Mouse (Mus musculus): ENCODE data around the gene Rbfox3. TPM values are rescaled to one million over a fixed set of nuclear protein-coding genes. Genes with fewer than 3 reads are reported as not detected.
A peak's percentile ranks its signal among the peaks of the same experiment; 100 is the strongest.

Rbfox3 gene
- polyA plus RNA-seq, 1 experiment from 2014 or later: 0.37 TPM

- ATAC-seq (ENCODE audit: low FRiP score, low TSS enrichment): no peak
- no peak overlapping the region for H3K9ac ChIP-seq (ENCODE audit: low read depth, low read length)
- H3K9me3 ChIP-seq (ENCODE audit: control insufficient read depth, low read length): peaks cover 3% of the 10 kb centered on the region; the same call in 1 of the 2 replicates
- no peak overlapping the region for H3K4me3 ChIP-seq (ENCODE audit: low read length)
- H3K27ac ChIP-seq (ENCODE audit: low read depth, low read length): no peak overlapping the region
- H3K27me3 ChIP-seq (ENCODE audit: control insufficient read depth, insufficient read depth, low read length): no peaks in the 10 kb centered on the region
- 11% methylated on average over 5 of the region's 5 CpGs for WGBS
- H3K36me3 ChIP-seq (ENCODE audit: control insufficient read depth, insufficient read depth, low read length): no peaks in the 10 kb centered on the region
- H3K4me2 ChIP-seq (replicated peaks; ENCODE audit: low read depth, low read length): no peak overlapping the region
- no peaks in the 10 kb centered on the region for H3K4me1 ChIP-seq (ENCODE audit: control insufficient read depth, insufficient read depth, low read length)
Measured at GRCm38 (mm10) chr11:118927081-118927480, 15.7 kb upstream of the Rbfox3 start.

GRCm38 (mm10) chr11:118921852-118922251, 10.5 kb upstream of the Rbfox3 start:
- ATAC-seq (ENCODE audit: low FRiP score, low TSS enrichment): no peak
- no peak overlapping the region for H3K4me2 ChIP-seq (replicated peaks; ENCODE audit: low read depth, low read length)
- H3K27me3 ChIP-seq (ENCODE audit: control insufficient read depth, insufficient read depth, low read length): no peaks in the 10 kb centered on the region; the same call in 1 of the 2 replicates
- no peaks in the 10 kb centered on the region for H3K36me3 ChIP-seq (ENCODE audit: control insufficient read depth, insufficient read depth, low read length)
- H3K9me3 ChIP-seq (ENCODE audit: control insufficient read depth, low read length): no peaks in the 10 kb centered on the region
- no peaks in the 10 kb centered on the region for H3K4me1 ChIP-seq (ENCODE audit: control insufficient read depth, insufficient read depth, low read length)
- no peak overlapping the region for H3K27ac ChIP-seq (ENCODE audit: low read depth, low read length)
- WGBS: 88% methylated on average over 6 of the region's 6 CpGs
- H3K4me3 ChIP-seq (ENCODE audit: low read length): no peak overlapping the region
- no peak overlapping the region for H3K9ac ChIP-seq (ENCODE audit: low read depth, low read length)

DNA sequence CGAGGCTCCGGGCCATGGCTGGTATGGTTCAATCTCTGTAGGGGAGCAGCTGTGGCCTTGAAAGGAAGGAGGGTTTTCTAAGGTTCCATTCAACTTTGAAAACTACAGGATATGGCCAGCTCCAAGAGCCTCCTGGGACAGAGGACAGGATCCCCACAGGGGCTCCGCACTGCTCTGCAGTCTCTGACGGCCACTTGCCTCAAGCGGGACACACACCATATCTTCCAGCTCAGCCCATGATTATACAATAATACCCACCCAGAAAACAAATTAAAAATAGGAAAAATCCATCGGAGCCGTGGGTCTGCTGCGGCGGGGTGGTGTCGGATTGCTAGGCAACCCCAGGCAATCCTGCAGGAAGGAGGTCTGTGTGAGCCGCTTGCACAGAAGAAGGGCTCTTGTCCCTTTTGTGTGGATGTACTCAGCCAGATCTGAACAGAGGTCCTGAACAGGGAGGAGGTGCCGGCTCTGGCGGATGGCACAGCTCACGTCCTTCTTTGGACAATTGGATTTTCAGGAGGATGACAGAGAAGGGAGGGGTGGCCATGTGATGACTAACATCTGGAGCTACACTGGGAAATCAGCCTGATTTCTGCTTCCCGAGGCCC, 5.1 kb upstream of the Rbfox3 start:
- Histone ChIP-seq H3K27me3 (ENCODE audit: control insufficient read depth, insufficient read depth, low read length) (peaks cover 3% of the 10 kb centered on the region), H3K4me3 (ENCODE audit: low read length) (no peak overlapping the region), H3K9me3 (ENCODE audit: control insufficient read depth, low read length) (no peaks in the 10 kb centered on the region), H3K4me2 (replicated peaks; ENCODE audit: low read depth, low read length) (no peak overlapping the region), H3K36me3 (ENCODE audit: control insufficient read depth, insufficient read depth, low read length) (no peaks in the 10 kb centered on the region), H3K9ac (ENCODE audit: low read depth, low read length) (no peak overlapping the region), H3K27ac (ENCODE audit: low read depth, low read length) (no peak overlapping the region), H3K4me1 (ENCODE audit: control insufficient read depth, insufficient read depth, low read length) (no peaks in the 10 kb centered on the region)
- WGBS: 31% methylated on average over 15 of the region's 15 CpGs
- ATAC-seq (ENCODE audit: low FRiP score, low TSS enrichment): no peak

DNA sequence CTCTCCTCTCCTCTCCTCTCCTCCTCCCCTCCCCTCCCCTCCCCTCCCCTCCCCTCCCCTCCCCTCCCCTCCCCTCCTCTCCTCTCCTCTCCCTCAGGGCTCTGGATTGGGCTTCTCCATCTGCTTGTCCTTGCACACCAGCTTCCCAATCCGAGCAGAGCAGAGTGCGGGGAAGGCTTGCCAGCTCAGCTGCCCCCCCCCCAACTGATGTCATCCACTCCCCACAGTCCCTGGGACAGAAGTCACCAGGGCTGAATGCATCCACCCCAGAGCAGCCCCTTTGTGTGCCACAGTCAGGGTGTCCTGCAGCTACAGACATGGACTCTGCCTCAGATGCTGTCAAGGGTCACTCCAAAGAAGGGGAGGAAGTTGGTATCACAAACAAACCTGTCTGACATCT, 4.5 kb upstream of the Rbfox3 start:
- 100% methylated on average over 1 of the region's 2 CpGs for WGBS
- Histone ChIP-seq H3K27ac (ENCODE audit: low read depth, low read length) (no peak overlapping the region), H3K27me3 (ENCODE audit: control insufficient read depth, insufficient read depth, low read length) (peaks cover 9% of the 10 kb centered on the region), H3K4me3 (ENCODE audit: low read length) (no peak overlapping the region), H3K9ac (ENCODE audit: low read depth, low read length) (no peak overlapping the region), H3K4me2 (replicated peaks; ENCODE audit: low read depth, low read length) (no peak overlapping the region), H3K4me1 (ENCODE audit: control insufficient read depth, insufficient read depth, low read length) (no peaks in the 10 kb centered on the region), H3K36me3 (ENCODE audit: control insufficient read depth, insufficient read depth, low read length) (no peaks in the 10 kb centered on the region), H3K9me3 (ENCODE audit: control insufficient read depth, low read length) (no peaks in the 10 kb centered on the region)
- no peak for ATAC-seq (ENCODE audit: low FRiP score, low TSS enrichment)

- no peak overlapping the region for H3K9ac ChIP-seq (ENCODE audit: low read depth, low read length)
- H3K4me3 ChIP-seq (ENCODE audit: low read length): no peak overlapping the region
- ATAC-seq (ENCODE audit: low FRiP score, low TSS enrichment): no peak
- WGBS: 54% methylated on average over 6 of the region's 6 CpGs
- H3K4me1 ChIP-seq (ENCODE audit: control insufficient read depth, insufficient read depth, low read length): 0 out of 2 replicates have a peak, but pooled peaks cover 8% of the 10 kb centered on the region
- no peak overlapping the region for H3K27ac ChIP-seq (ENCODE audit: low read depth, low read length)
- no peaks in the 10 kb centered on the region for H3K9me3 ChIP-seq (ENCODE audit: control insufficient read depth, low read length)
- H3K4me2 ChIP-seq (replicated peaks; ENCODE audit: low read depth, low read length): no peak overlapping the region
- peaks cover 41% of the 10 kb centered on the region for H3K27me3 ChIP-seq (ENCODE audit: control insufficient read depth, insufficient read depth, low read length)
- H3K36me3 ChIP-seq (ENCODE audit: control insufficient read depth, insufficient read depth, low read length): no peaks in the 10 kb centered on the region
Measured at GRCm38 (mm10) chr11:118912686-118913085, 1.3 kb upstream of the Rbfox3 start.

DNA sequence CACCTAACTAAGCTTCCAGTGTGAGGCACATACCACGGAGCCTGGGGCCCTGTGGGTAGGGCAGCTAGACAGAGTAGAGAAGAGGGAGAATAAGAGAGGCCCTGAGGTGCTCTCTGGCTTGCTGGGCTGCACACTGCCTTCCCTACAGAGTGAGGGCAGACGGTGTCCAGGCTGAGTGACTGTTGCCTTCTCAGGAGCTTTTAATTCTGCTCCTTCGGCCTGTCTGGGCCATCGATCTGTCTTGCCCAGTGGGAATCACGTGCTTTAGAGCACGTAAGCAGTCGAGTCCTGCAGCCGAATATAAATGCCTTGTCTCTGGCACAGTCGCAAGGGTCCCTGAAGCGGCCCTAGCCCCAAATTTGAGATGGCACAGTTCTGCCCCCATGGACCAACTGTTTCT, 641 bp downstream of the Rbfox3 start:
- H3K9ac ChIP-seq (ENCODE audit: low read depth, low read length): no peak overlapping the region
- H3K4me1 ChIP-seq (ENCODE audit: control insufficient read depth, insufficient read depth, low read length): 0 out of 2 replicates have a peak, but pooled peaks cover 9% of the 10 kb centered on the region
- no peak overlapping the region for H3K27ac ChIP-seq (ENCODE audit: low read depth, low read length)
- no peak overlapping the region for H3K4me2 ChIP-seq (replicated peaks; ENCODE audit: low read depth, low read length)
- 85% methylated on average over 10 of the region's 10 CpGs for WGBS
- peaks cover 60% of the 10 kb centered on the region for H3K27me3 ChIP-seq (ENCODE audit: control insufficient read depth, insufficient read depth, low read length)
- no peak overlapping the region for H3K4me3 ChIP-seq (ENCODE audit: low read length)
- no peaks in the 10 kb centered on the region for H3K36me3 ChIP-seq (ENCODE audit: control insufficient read depth, insufficient read depth, low read length)
- H3K9me3 ChIP-seq (ENCODE audit: control insufficient read depth, low read length): no peaks in the 10 kb centered on the region
- no peak for ATAC-seq (ENCODE audit: low FRiP score, low TSS enrichment)

DNA sequence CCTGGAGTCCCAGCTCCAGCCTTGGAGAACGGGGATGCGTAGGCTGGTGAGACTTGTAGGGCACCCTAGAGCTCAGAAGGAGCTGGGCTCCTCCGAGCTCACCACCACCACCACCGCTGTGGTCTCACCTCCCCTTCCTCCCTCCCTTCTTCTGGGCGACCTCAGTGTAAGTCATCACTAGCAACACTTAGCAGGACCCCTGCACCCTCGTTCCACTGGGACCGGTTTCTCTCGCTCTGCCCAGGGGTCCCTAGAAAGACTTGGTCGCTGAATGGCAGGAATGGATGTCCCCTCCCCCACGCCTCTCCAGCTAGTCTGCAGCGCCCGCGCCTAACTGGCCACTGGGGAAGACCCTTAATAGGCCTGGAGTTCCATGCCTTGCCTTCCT, 1.6 kb downstream of the Rbfox3 start:
- peak; percentile 38; the same call in 1 of the 2 replicates for ATAC-seq (ENCODE audit: low FRiP score, low TSS enrichment)
- Histone ChIP-seq H3K9ac (ENCODE audit: low read depth, low read length) (no peak overlapping the region), H3K27ac (ENCODE audit: low read depth, low read length) (no peak overlapping the region), H3K9me3 (ENCODE audit: control insufficient read depth, low read length) (no peaks in the 10 kb centered on the region), H3K4me3 (ENCODE audit: low read length) (peak overlapping the region; percentile 46), H3K4me2 (replicated peaks; ENCODE audit: low read depth, low read length) (peak overlapping the region; percentile 81), H3K27me3 (ENCODE audit: control insufficient read depth, insufficient read depth, low read length) (peaks cover 66% of the 10 kb centered on the region), H3K4me1 (ENCODE audit: control insufficient read depth, insufficient read depth, low read length) (0 out of 2 replicates have a peak, but pooled peaks cover 9% of the 10 kb centered on the region), H3K36me3 (ENCODE audit: control insufficient read depth, insufficient read depth, low read length) (no peaks in the 10 kb centered on the region)
- under 1% methylated on average over 13 of the region's 13 CpGs for WGBS

- 0 out of 2 replicates have a peak, but pooled peaks have one; percentile 24 for ATAC-seq (ENCODE audit: low FRiP score, low TSS enrichment)
- Histone ChIP-seq H3K36me3 (ENCODE audit: control insufficient read depth, insufficient read depth, low read length) (no peaks in the 10 kb centered on the region), H3K4me1 (ENCODE audit: control insufficient read depth, insufficient read depth, low read length) (0 out of 2 replicates have a peak, but pooled peaks cover 9% of the 10 kb centered on the region), H3K4me3 (ENCODE audit: low read length) (peak overlapping the region; percentile 46), H3K9me3 (ENCODE audit: control insufficient read depth, low read length) (no peaks in the 10 kb centered on the region), H3K9ac (ENCODE audit: low read depth, low read length) (no peak overlapping the region), H3K27me3 (ENCODE audit: control insufficient read depth, insufficient read depth, low read length) (peaks cover 66% of the 10 kb centered on the region), H3K27ac (ENCODE audit: low read depth, low read length) (no peak overlapping the region), H3K4me2 (replicated peaks; ENCODE audit: low read depth, low read length) (peak overlapping the region; percentile 81)
- WGBS: under 1% methylated on average over 53 of the region's 90 CpGs
Measured at GRCm38 (mm10) chr11:118908981-118909813, 2.2 kb downstream of the Rbfox3 start.

DNA sequence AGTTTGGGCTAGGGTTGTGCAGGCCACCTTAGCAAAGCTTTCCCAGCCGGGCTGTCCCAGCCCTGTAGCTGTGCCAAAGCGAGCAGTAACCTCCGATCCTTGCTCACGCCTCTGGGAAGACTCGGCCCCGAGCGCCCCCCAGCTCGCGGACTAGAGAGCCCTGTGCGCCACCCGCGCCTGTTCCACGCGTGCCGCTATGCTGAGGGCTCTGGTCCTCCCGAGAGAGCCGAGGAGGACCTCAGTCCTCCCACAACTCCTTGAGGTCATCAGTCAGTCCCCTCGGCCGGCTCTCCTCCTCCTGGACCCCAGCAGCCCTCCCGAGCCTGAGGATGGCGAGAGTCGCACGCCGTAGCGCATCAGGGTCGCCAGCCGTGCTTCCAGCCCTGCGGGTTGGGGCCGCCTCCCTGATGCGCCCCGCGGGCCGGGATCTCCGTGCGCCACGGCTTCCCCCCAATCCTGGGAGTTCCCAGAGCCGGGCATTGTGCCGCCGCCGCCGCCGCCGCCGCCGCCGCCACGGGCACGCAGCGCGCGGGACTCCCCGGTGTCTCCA, 2.9 kb downstream of the Rbfox3 start:
- Histone ChIP-seq H3K9me3 (ENCODE audit: control insufficient read depth, low read length) (no peaks in the 10 kb centered on the region), H3K9ac (ENCODE audit: low read depth, low read length) (no peak overlapping the region), H3K27me3 (ENCODE audit: control insufficient read depth, insufficient read depth, low read length) (peaks cover 69% of the 10 kb centered on the region), H3K4me2 (replicated peaks; ENCODE audit: low read depth, low read length) (peak overlapping the region; percentile 81), H3K4me1 (ENCODE audit: control insufficient read depth, insufficient read depth, low read length) (0 out of 2 replicates have a peak, but pooled peaks cover 9% of the 10 kb centered on the region), H3K36me3 (ENCODE audit: control insufficient read depth, insufficient read depth, low read length) (no peaks in the 10 kb centered on the region), H3K27ac (ENCODE audit: low read depth, low read length) (no peak overlapping the region), H3K4me3 (ENCODE audit: low read length) (peak overlapping the region; percentile 46)
- WGBS: under 1% methylated on average over 34 of the region's 52 CpGs
- ATAC-seq (ENCODE audit: low FRiP score, low TSS enrichment): no peak

All from kidney, embryonic 14.5 days (tissue).